Mouse (Mus musculus): Measurements from ENCODE around the gene Col11a2.

GRCm38 (mm10) chr17:34029150-34029889 lies 9.9 kb upstream of the Col11a2 start:
- no peak for TF ChIP-seq CTCF (IDR thresholded peaks at IDR 0.05; ENCODE audit: low read depth)
- TF ChIP-seq EP300 (IDR thresholded peaks at IDR 0.05; ENCODE audit: low read depth): no peak

All from liver, embryonic 14.5 days (tissue).